Mouse (Mus musculus) ES-E14 (cell line): ENCODE measurements around the gene Gm10964. TPM values are rescaled to one million over a fixed set of nuclear protein-coding genes. Genes with fewer than 3 reads are reported as not detected.

Experiments
- DNase-seq: peaks from one replicate; pipeline ENCODE4 v3.0.0-alpha.2; 2013; ENCODE audit warnings: low read depth, low spot score
- H3K27ac ChIP-seq: 2 replicates; pipeline ENCODE4 v1.5.1; 2012; ENCODE audit warnings: low read depth, mild to moderate bottlenecking, low read length, moderate library complexity, mixed read lengths; ENCODE audit not compliant: poor library complexity, insufficient read depth, severe bottlenecking
- H3K36me3 ChIP-seq: 2 replicates; pipeline ENCODE4 v1.6.1; 2012; ENCODE audit warnings: mild to moderate bottlenecking, low read length, moderate library complexity, mixed read lengths; ENCODE audit not compliant: control insufficient read depth, poor library complexity, insufficient read depth, severe bottlenecking
- H3K4me1 ChIP-seq, 2 experiments: fragments of 150-350 bp in 1 of 2; sonication (generic) in 1 of 2; 2 replicates each; pipeline ENCODE4 v1.6.1; 2012; ENCODE audit warnings: low read length in 2 of 2, mild to moderate bottlenecking in 1 of 2, mixed read lengths in 1 of 2; ENCODE audit not compliant: control insufficient read depth in 2 of 2, insufficient read depth in 2 of 2, poor library complexity in 1 of 2
- H3K4me3 ChIP-seq, 2 experiments: fragments of 150-350 bp in 1 of 2; sonication (generic) in 1 of 2; 2 replicates each; pipeline ENCODE4 v1.5.1; 2012; ENCODE audit warnings: low read length in 2 of 2, low read depth in 1 of 2, mild to moderate bottlenecking in 1 of 2, mixed read lengths in 1 of 2; ENCODE audit not compliant: insufficient read depth in 1 of 2, poor library complexity in 1 of 2, severe bottlenecking in 1 of 2
- H3K9ac ChIP-seq: 2 replicates; pipeline ENCODE4 v1.6.1; 2012; ENCODE audit warnings: low read depth, mild to moderate bottlenecking, low read length, mixed read lengths; ENCODE audit not compliant: poor library complexity, insufficient read depth, severe bottlenecking
- H3K9me3 ChIP-seq: fragments of 150-350 bp; sonication (generic); 2 replicates; pipeline ENCODE4 v1.6.1; 2012; ENCODE audit warnings: low read depth, mild to moderate bottlenecking, low read length; ENCODE audit not compliant: control insufficient read depth, insufficient read depth
- CHD2 ChIP-seq: IDR thresholded peaks from 2 replicates; pipeline ENCODE4 v1.6.1; 2014; ENCODE audit warnings: mild to moderate bottlenecking, low read depth, low read length, inconsistent platforms
- HCFC1 ChIP-seq: IDR thresholded peaks from 2 replicates; pipeline ENCODE4 v1.6.1; 2012; ENCODE audit warnings: low read length, inconsistent platforms, borderline replicate concordance; ENCODE audit not compliant: insufficient read depth
- MAFK ChIP-seq: IDR thresholded peaks from 2 replicates; pipeline ENCODE4 v1.6.1; 2014; ENCODE audit warnings: mild to moderate bottlenecking, low read depth, low read length, inconsistent platforms; ENCODE audit not compliant: insufficient read depth
- ZC3H11A ChIP-seq: IDR thresholded peaks from 2 replicates; pipeline ENCODE4 v1.6.1; 2012; ENCODE audit warnings: low read depth, mild to moderate bottlenecking, inconsistent platforms, low read length, borderline replicate concordance
- ZNF384 ChIP-seq: IDR thresholded peaks from 2 replicates; pipeline ENCODE4 v1.6.1; 2012; ENCODE audit warnings: low read depth, low read length, inconsistent platforms
- in situ Hi-C, 2 experiments: fragments of 600-800 bp; cut with MboI; formaldehyde crosslinking; loops; one replicate each; pipeline ENCODE4 v1.15.1; 2025; ENCODE audit warnings: low sequenced_read_pairs in 2 of 2, inconsistent platforms in 1 of 2; ENCODE audit not compliant: unreplicated experiment in 2 of 2
- total RNA-seq: library from RNA; depleted of rRNA; stranded (reverse); fragments of 300-350 nt; gene quantifications from 2 replicates; pipeline ENCODE4 v1.2.3, GENCODE M21; 2012

Gm10964 gene
- total RNA-seq, 1 experiment, result not detected

- Histone ChIP-seq H3K9me3 (no peaks in the 10 kb centered on the region), H3K27ac (no peak overlapping the region), H3K4me3 (no peak overlapping the region), H3K4me1 (no peaks in the 10 kb centered on the region), H3K36me3 (no peaks in the 10 kb centered on the region), H3K9ac (no peak overlapping the region)
- TF ChIP-seq ZC3H11A (no peak), MAFK (no peak), HCFC1 (no peak), CHD2 (no peak), ZNF384 (no peak)
- in situ Hi-C loops, result no loop called here
- no peak for DNase-seq
Observed at GRCm38 (mm10) chr3:103724137-103724536, 15.0 kb upstream of the Gm10964 start.

- Histone ChIP-seq H3K27ac (no peak overlapping the region), H3K36me3 (no peaks in the 10 kb centered on the region), H3K4me3 (no peak overlapping the region), H3K9ac (no peak overlapping the region), H3K4me1 (no peaks in the 10 kb centered on the region), H3K9me3 (no peaks in the 10 kb centered on the region)
- DNase-seq, result no peak
- in situ Hi-C loops, result no loop called here
- no peak for TF ChIP-seq HCFC1
- no peak for TF ChIP-seq CHD2
- no peak for TF ChIP-seq MAFK
Observed at GRCm38 (mm10) chr3:103726642-103727041, 12.5 kb upstream of the Gm10964 start.

DNA sequence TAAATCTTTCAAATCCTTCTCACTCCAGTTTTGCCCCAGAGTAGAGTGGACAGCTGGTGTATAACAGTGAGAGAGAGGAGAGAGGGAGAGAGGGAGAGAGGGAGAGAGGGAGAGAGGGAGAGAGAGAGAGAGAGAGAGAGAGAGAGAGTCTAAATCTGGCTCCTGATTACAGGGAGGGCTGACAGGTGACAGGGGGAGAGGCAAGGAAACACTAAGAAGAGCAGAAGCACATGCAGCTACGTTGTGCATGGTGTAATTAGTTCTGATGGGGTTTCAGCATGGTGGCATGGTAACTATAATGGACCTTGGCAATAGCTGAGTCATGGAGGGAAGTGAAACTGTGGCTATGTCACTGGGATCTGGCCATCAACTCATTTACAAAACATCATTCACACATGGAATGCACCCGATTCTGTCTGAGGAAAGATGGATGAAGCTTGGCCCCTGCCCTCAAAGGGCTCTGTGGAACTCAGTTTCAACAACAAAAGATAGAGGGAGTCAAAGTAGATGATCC is 11.3 kb upstream of the Gm10964 start:
- no peaks in the 10 kb centered on the region for H3K9me3 ChIP-seq
- in situ Hi-C loops, result no loop called here

DNA sequence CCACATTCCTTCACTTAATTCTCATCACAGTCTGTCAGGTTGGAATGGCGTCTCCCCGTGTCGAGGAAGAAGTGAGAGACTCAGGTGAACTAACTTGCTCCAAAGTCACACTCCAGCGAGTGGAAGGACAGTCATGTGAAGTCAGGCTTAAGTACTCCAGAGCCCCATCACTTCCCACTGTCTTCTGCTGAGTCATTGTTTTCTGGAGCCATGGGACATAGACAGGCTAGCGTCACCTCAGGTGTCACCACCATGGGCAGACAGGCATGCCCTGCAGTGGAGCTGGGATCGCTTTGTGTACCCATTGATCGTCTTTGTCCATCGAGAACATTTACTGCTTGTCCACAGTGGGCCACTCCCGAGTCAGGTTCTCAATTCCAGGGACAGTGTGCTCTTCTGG is 9.3 kb upstream of the Gm10964 start:
- in situ Hi-C loops, result no loop called here
- DNase-seq, result no peak
- Histone ChIP-seq H3K9me3 (no peaks in the 10 kb centered on the region), H3K4me3 (no peak overlapping the region), H3K4me1 (peaks cover 0 to 8% of the 10 kb centered on the region in 2 experiments; a peak in 1 of 4 replicates), H3K36me3 (no peaks in the 10 kb centered on the region), H3K27ac (no peak overlapping the region), H3K9ac (no peak overlapping the region)
- TF ChIP-seq HCFC1 (no peak), CHD2 (no peak), ZC3H11A (no peak), ZNF384 (no peak)

More for the DNA sequence above, 11.3 kb upstream of the Gm10964 start:
- Histone ChIP-seq H3K4me1 (no peaks in the 10 kb centered on the region), H3K27ac (no peak overlapping the region), H3K36me3 (no peaks in the 10 kb centered on the region), H3K9ac (no peak overlapping the region), H3K4me3 (no peak overlapping the region)
- TF ChIP-seq ZC3H11A (no peak), CHD2 (no peak), ZNF384 (no peak), HCFC1 (no peak), MAFK (no peak)
- no peak for DNase-seq

DNA sequence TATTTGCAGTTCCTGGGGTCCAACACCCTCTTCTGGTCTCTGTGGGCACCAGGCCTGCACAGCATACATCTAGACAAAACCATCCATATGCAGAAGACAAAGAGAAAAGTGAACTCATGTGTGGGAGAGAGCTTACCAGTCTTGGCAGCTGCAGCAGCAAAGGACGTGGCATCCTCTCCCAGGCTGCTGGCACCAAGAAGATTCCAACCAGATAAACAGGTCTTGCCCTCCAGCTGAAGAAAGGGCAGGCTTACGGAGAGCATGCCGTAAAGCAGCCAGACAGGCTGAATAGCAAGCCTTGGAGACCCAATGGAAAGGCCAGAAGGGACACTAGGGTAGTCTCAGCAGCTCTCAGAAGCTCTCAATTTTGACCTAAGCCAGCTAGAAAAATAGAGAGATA is 7.0 kb upstream of the Gm10964 start:
- no peak for DNase-seq
- Histone ChIP-seq H3K4me1 (peaks cover 3 to 13% of the 10 kb centered on the region in 2 experiments; a peak in 1 of 4 replicates), H3K36me3 (no peaks in the 10 kb centered on the region; the same call in 1 of the 2 replicates), H3K9ac (no peak overlapping the region), H3K4me3 (no peak overlapping the region), H3K27ac (no peak overlapping the region), H3K9me3 (no peaks in the 10 kb centered on the region)
- in situ Hi-C loops, result no loop called here
- TF ChIP-seq HCFC1 (no peak), CHD2 (no peak), ZNF384 (no peak), ZC3H11A (no peak), MAFK (no peak)
